Mouse (Mus musculus) ES-Bruce4 (cell line): Measurements from ENCODE around the gene Gnpat. TPM values are rescaled to one million over a fixed set of nuclear protein-coding genes. Genes with fewer than 3 reads are reported as not detected.

Experiments used
- H3K27ac ChIP-seq: 2 replicates; pipeline ENCODE4 v1.5.1; 2012; ENCODE audit warnings: low read length, inconsistent platforms; ENCODE audit not compliant: insufficient read depth
- H3K27me3 ChIP-seq: 2 replicates; pipeline ENCODE4 v1.6.1; 2012; ENCODE audit warnings: mild to moderate bottlenecking, low read length, inconsistent platforms; ENCODE audit not compliant: control insufficient read depth, poor library complexity, insufficient read depth, severe bottlenecking
- H3K36me3 ChIP-seq: 2 replicates; pipeline ENCODE4 v1.6.1; 2012; ENCODE audit warnings: inconsistent platforms, mild to moderate bottlenecking, low read length, moderate library complexity; ENCODE audit not compliant: control insufficient read depth, poor library complexity, insufficient read depth, severe bottlenecking
- H3K4me1 ChIP-seq: one replicate; pipeline ENCODE4 v1.8.1; 2011; ENCODE audit warnings: low read length; ENCODE audit not compliant: control insufficient read depth, insufficient read depth
- H3K4me3 ChIP-seq: 2 replicates; pipeline ENCODE4 v1.5.1; 2011; ENCODE audit warnings: low read depth, mild to moderate bottlenecking, low read length
- H3K9ac ChIP-seq: 2 replicates; pipeline ENCODE4 v1.6.1; 2012; ENCODE audit warnings: low read depth, mild to moderate bottlenecking, inconsistent platforms; ENCODE audit not compliant: poor library complexity, severe bottlenecking
- H3K9me3 ChIP-seq: replicated peaks from 2 replicates; pipeline ENCODE4 v1.6.1; 2012; ENCODE audit warnings: mild to moderate bottlenecking, low read length, inconsistent platforms; ENCODE audit not compliant: control insufficient read depth, poor library complexity, insufficient read depth, severe bottlenecking
- CTCF ChIP-seq: IDR thresholded peaks from one replicate; pipeline ENCODE4 v1.8.1; 2011; ENCODE audit warnings: low read depth, low read length
- EP300 ChIP-seq: IDR thresholded peaks from 2 replicates; pipeline ENCODE4 v1.6.1; 2011; ENCODE audit warnings: low read depth, low read length; ENCODE audit not compliant: insufficient read depth
- POLR2A ChIP-seq: IDR thresholded peaks from one replicate; pipeline ENCODE4 v1.8.1; 2011; ENCODE audit warnings: low read length; ENCODE audit not compliant: insufficient read depth
- polyA plus RNA-seq: library from polyadenylated mRNA; stranded (reverse); fragments of >200 nt; gene quantifications from 2 replicates; pipeline ENCODE4 v1.2.4, GENCODE M21; 2011; ENCODE audit warnings: low read depth; ENCODE audit not compliant: missing spikeins, insufficient read depth, insufficient read length

Gene Gnpat
- polyA plus RNA-seq, 1 experiment = 113 TPM

DNA sequence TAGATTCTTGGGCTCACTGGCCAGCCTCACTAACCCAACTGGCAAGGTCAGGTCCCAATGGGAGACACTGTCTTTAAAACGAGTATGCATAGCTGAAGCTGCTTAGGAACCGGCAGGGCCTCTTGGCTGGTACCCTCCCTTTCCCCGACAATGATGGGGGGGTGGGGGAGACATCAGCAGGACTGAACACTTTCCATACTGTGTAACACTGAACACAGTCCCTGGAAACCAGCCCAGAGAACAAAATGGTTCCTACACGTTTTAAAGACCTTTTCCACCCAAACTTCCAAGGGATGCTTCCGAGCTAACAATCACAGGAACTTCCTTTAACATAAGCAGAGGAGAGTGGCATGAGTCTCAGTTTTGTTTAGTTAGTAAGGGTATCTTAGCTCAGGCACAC, 72.3 kb downstream of the Gnpat start:
- Histone ChIP-seq H3K36me3 (no peaks in the 10 kb centered on the region), H3K4me3 (no peak overlapping the region)

DNA sequence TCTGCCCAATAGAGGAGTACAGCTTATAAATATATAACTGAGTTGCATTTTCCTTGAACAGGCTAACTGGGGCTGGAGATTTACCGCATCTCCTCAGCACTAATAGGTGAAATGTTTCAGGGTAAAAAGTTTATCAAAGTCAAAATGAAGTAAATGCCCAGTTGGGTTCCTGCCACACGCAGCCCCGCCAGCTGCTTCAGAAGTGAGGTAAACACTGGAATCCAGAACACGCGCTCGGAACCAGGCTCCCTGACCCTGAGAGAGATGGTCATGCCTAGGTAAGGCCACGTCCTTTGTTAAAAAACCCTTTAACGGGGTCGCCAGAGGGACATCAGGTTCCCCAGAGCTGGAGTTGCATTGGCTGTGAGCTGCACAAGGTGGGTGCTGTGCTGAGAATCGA, 73.9 kb downstream of the Gnpat start:
- Histone ChIP-seq H3K36me3 (no peaks in the 10 kb centered on the region), H3K9me3 (no peaks in the 10 kb centered on the region)
- no peak for TF ChIP-seq CTCF
- TF ChIP-seq EP300 = no peak
- no peak for TF ChIP-seq POLR2A

More for the DNA sequence above, 72.3 kb downstream of the Gnpat start:
- Histone ChIP-seq H3K9ac (no peak overlapping the region), H3K9me3 (no peaks in the 10 kb centered on the region), H3K27me3 (no peaks in the 10 kb centered on the region), H3K4me1 (no peaks in the 10 kb centered on the region), H3K27ac (no peak overlapping the region)
- TF ChIP-seq CTCF (no peak), EP300 (no peak), POLR2A (no peak)

DNA sequence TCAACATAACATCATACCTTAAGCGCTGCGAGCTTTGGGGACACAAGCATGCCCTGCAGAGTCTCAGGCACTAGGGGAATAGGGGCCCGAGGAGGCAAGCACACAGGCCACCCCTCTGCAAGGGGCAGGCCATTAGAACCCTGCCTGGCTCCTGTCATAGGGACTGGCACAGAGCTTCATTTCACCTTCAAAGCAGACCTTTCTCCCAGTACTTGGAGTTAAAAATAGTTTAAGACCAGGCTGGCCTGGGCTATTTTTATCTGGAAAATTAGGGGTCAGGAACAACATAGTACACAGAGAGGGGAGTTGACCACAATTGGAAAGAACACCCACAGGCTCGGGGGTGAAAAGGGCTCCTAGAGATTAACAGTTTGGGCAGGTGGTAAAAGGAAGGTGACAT, 74.5 kb downstream of the Gnpat start:
- Histone ChIP-seq H3K27me3 (no peaks in the 10 kb centered on the region), H3K9ac (no peak overlapping the region), H3K4me3 (no peak overlapping the region), H3K36me3 (no peaks in the 10 kb centered on the region), H3K27ac (no peak overlapping the region), H3K4me1 (no peaks in the 10 kb centered on the region), H3K9me3 (no peaks in the 10 kb centered on the region)
- TF ChIP-seq POLR2A (no peak), EP300 (no peak), CTCF (no peak)

More for the DNA sequence above, 73.9 kb downstream of the Gnpat start:
- Histone ChIP-seq H3K4me3 (no peak overlapping the region), H3K9ac (no peak overlapping the region), H3K27ac (no peak overlapping the region), H3K27me3 (no peaks in the 10 kb centered on the region), H3K4me1 (no peaks in the 10 kb centered on the region)

Other genes with a start within 250 kb of the Gnpat start
- gene 2310022B05Rik, start 199.7 kb upstream of the Gnpat start, polyA plus RNA-seq = 25.9 and 31.4 TPM in 2 replicates
- 57.1 and 59.4 TPM in 2 replicates for gene Ttc13, start 141.1 kb upstream of the Gnpat start, polyA plus RNA-seq
- gene Arv1, start 140.9 kb upstream of the Gnpat start, polyA plus RNA-seq = 25.4 and 28.8 TPM in 2 replicates
- 6.9 and 8.0 TPM in 2 replicates for gene Fam89a, start 111.2 kb upstream of the Gnpat start, polyA plus RNA-seq
- gene Trim67, start 69.9 kb upstream of the Gnpat start, polyA plus RNA-seq = 9.1 and 9.4 TPM in 2 replicates
- gene 2810004N23Rik, start 87 bp downstream of the Gnpat start, polyA plus RNA-seq = 93.0 and 93.6 TPM in 2 replicates
- 10.1 and 10.9 TPM in 2 replicates for gene Exoc8, start 34.7 kb downstream of the Gnpat start, polyA plus RNA-seq
- 14.3 and 16.0 TPM in 2 replicates for gene Sprtn, start 34.9 kb downstream of the Gnpat start, polyA plus RNA-seq
- 19.9 and 20.3 TPM in 2 replicates for gene Egln1, start 86.3 kb downstream of the Gnpat start, polyA plus RNA-seq
- gene Tsnax, start 150.0 kb downstream of the Gnpat start, polyA plus RNA-seq = 48.9 and 51.2 TPM in 2 replicates
- gene Disc1, start 191.2 kb downstream of the Gnpat start, polyA plus RNA-seq = 1.2 TPM in 1 of 2 replicates, not detected in the other